Mouse (Mus musculus) heart, postnatal 0 days (tissue): ENCODE results near the gene Top2a.
A peak's percentile ranks its signal among the peaks of the same experiment; 100 is the strongest.

Experiments
- CTCF ChIP-seq: IDR thresholded peaks from 2 replicates; pipeline ENCODE4 v1.5.1; 2016; ENCODE audit warnings: antibody characterized with exemption, control low read depth, low read depth
- EP300 ChIP-seq: IDR thresholded peaks from 2 replicates; pipeline ENCODE4 v1.6.1; 2016; ENCODE audit warnings: antibody characterized with exemption, low read depth

DNA sequence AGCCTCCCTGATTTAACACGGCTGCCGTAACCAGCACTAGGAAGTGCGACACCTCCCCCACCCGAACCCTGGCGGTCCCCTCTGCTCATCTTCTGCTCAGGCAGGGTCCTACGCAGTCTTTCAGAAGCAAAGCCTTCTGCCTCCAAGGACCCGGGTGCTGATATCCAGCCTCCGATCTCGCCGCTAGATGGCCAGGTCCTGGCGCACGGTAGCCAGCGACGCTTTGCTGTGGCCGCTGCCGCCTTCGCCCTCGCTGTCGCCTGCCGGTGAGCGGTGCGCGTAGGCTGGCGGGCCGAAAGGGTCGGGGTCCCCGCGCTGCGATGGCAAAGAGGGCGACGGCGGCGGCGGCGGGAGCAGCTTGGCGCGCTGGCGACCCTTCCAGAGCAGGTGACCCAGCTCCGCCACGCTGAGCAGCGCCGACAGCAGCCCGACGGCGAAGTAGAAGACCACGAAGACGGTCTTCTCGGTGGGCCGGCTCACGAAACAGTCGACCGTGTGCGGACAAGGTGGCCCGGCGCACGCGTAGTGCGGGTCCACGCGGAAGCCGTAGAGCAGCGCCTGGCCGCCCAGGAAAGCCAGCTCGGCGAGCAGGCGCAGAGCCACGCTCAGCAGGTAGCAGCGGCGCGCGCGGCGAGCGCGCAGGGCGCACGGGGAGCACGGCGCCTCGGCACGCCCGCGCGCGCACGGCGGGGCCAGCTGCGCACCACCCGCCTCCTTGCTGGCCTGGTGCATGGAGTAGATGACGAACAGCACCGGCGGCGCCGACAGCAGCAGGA is 41.8 kb downstream of the Top2a start:
- TF ChIP-seq CTCF (peak; percentile 57), EP300 (no peak)
